ENCODE assay signal across 29 mouse cellular contexts in genomic region chr17:65647961-65648360, GRCm38 (mm10). TPM values are rescaled to one million over a fixed set of nuclear protein-coding genes. Genes with fewer than 3 reads are reported as not detected.
"Had no signal": no experiment of that assay in that cellular context is flagged by ENCODE, and none has a peak within 500 bp of the region (broad histone marks: within the 10 kb centered on the region; RNA-seq: fewer than 3 reads in every experiment).

No protein-coding gene starts in this region.

- ATAC-seq: intestine, embryonic 16.5 days had no signal

- H3K9ac ChIP-seq: heart, embryonic 13.5 days; heart, embryonic 15.5 days; hindbrain, embryonic 13.5 days; hindbrain, embryonic 15.5 days; kidney, embryonic 15.5 days; limb, embryonic 12.5 days; liver, embryonic 13.5 days had no signal

- H3K4me3 ChIP-seq: gastrocnemius, adult 2 months; heart, adult 2 months; heart, embryonic 13.5 days; heart, embryonic 15.5 days; hindbrain, embryonic 13.5 days; hindbrain, embryonic 15.5 days; kidney, embryonic 15.5 days; layer of hippocampus, adult 2 months; left cerebral cortex, adult 2 months; limb, embryonic 10.5 days; limb, embryonic 12.5 days; liver, embryonic 13.5 days had no signal

- H3K36me3 ChIP-seq: heart, embryonic 15.5 days; liver, embryonic 13.5 days had no signal

- DNase-seq: gastrocnemius, adult 2 months; gastrocnemius, postnatal 10 days; gastrocnemius, postnatal 25 days; heart, adult 2 months; heart, postnatal 14 days; heart, postnatal 36 days; kidney, adult 11 months; kidney, adult 9 months; kidney, postnatal 14 days; kidney, postnatal 4 days; liver; liver, embryonic 13.5 days had no signal

- H3K27me3 ChIP-seq: heart, embryonic 13.5 days; heart, embryonic 15.5 days; hindbrain, embryonic 13.5 days; hindbrain, embryonic 15.5 days; kidney, embryonic 15.5 days; limb, embryonic 12.5 days; liver, embryonic 13.5 days had no signal

- H3K4me1 ChIP-seq: liver, embryonic 13.5 days had no signal

- H3K27ac ChIP-seq: gastrocnemius, adult 2 months; heart, adult 2 months; heart, embryonic 13.5 days; heart, embryonic 15.5 days; hindbrain, embryonic 13.5 days; hindbrain, embryonic 15.5 days; kidney, embryonic 15.5 days; kidney, postnatal 0 days; layer of hippocampus, adult 2 months; left cerebral cortex, adult 2 months; limb, embryonic 10.5 days; limb, embryonic 12.5 days; liver, embryonic 13.5 days had no signal

- H3K9me3 ChIP-seq: heart, embryonic 13.5 days; heart, embryonic 15.5 days; hindbrain, embryonic 13.5 days; hindbrain, embryonic 15.5 days; kidney, embryonic 15.5 days; limb, embryonic 10.5 days; limb, embryonic 12.5 days; liver, embryonic 13.5 days had no signal

- H3K4me2 ChIP-seq: heart, embryonic 11.5 days; heart, embryonic 13.5 days; heart, embryonic 15.5 days; hindbrain, embryonic 13.5 days; hindbrain, embryonic 15.5 days; kidney, embryonic 15.5 days; limb, embryonic 12.5 days; liver, embryonic 11.5 days; liver, embryonic 13.5 days had no signal

RNA-seq across cellular contexts. Expression of gene Txndc2, which starts 6.0 kb away (rescaled TPM):
- total RNA-seq: gastrocnemius, adult 2 months; gastrocnemius, postnatal 25 days; heart, adult 2 months; heart, postnatal 36 days; hematopoietic stem cell, adult 5-6 weeks; layer of hippocampus, adult 2 months; layer of hippocampus, postnatal 25 days had no signal
- polyA plus RNA-seq: heart, embryonic 11.5 days; heart, embryonic 13.5 days; heart, embryonic 15.5 days; hindbrain, embryonic 11.5 days; intestine, embryonic 14.5 days; intestine, embryonic 16.5 days; kidney, embryonic 15.5 days; kidney, postnatal 0 days; limb, embryonic 10.5 days; liver, embryonic 11.5 days; liver, embryonic 13.5 days had no signal
